Mouse (Mus musculus): ENCODE results near the gene Nkx2-1.
A peak's percentile ranks its signal among the peaks of the same experiment; 100 is the strongest.

Gene Nkx2-1

GRCm38 (mm10) chr12:56522191-56522590 is 14.5 kb downstream of the Nkx2-1 start:
- DNase-seq (ENCODE audit: low spot score) = peak; percentile 18

- peak; percentile 74 for DNase-seq (ENCODE audit: low spot score)
Observed at GRCm38 (mm10) chr12:56521106-56521840, 15.4 kb downstream of the Nkx2-1 start.

GRCm38 (mm10) chr12:56520396-56521105 is 16.2 kb downstream of the Nkx2-1 start:
- peak; percentile 73 for DNase-seq (ENCODE audit: low spot score)

- no peak for DNase-seq (ENCODE audit: low spot score)
Observed at GRCm38 (mm10) chr12:56519738-56520191, 16.9 kb downstream of the Nkx2-1 start.

- peak; percentile 53 for DNase-seq (ENCODE audit: low spot score)
Observed at GRCm38 (mm10) chr12:56519071-56519737, 17.5 kb downstream of the Nkx2-1 start.

GRCm38 (mm10) chr12:56518221-56518620 is 18.5 kb downstream of the Nkx2-1 start:
- DNase-seq (ENCODE audit: low spot score) = no peak

- DNase-seq (ENCODE audit: low spot score) = no peak
Observed at GRCm38 (mm10) chr12:56514831-56515230, 21.9 kb downstream of the Nkx2-1 start.

GRCm38 (mm10) chr12:56508413-56508812 is 28.3 kb downstream of the Nkx2-1 start:
- no peak for DNase-seq (ENCODE audit: low spot score)

- no peak for DNase-seq (ENCODE audit: low spot score)
Observed at GRCm38 (mm10) chr12:56487046-56487445, 49.7 kb downstream of the Nkx2-1 start.

- DNase-seq (ENCODE audit: low spot score) = no peak
Observed at GRCm38 (mm10) chr12:56482606-56483005, 54.1 kb downstream of the Nkx2-1 start.

Data from embryo, embryonic 10.5 days (tissue).